Mouse (Mus musculus): ENCODE measurements around the gene Ubr1.

DNA sequence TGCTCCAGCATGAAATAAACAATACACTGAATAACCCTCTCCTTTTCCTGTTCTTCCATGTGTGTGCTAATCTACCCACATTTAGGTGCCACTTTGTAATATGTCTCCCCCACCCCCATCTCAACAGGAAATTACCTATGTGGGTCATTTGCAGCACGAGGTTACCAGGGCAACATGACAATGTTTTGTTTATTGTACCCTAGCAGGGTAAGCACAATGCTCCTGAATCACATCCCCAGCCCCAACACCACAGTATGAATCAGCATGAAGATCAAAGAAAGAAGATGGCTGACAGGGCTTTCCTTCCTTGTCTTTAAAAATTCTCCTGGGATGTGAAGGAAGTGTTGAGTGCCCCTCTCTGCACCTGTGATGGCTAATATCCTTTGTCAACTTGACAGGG is 117.9 kb downstream of the Ubr1 start:
- TF ChIP-seq POLR2A (IDR thresholded peaks at IDR 0.05; ENCODE audit: extremely low read depth, insufficient read depth, low read length) (no peak), CTCF (IDR thresholded peaks at IDR 0.05; ENCODE audit: low read depth, low read length) (no peak)
